Mouse (Mus musculus): ENCODE results near the gene Kl.

Kl gene

DNA sequence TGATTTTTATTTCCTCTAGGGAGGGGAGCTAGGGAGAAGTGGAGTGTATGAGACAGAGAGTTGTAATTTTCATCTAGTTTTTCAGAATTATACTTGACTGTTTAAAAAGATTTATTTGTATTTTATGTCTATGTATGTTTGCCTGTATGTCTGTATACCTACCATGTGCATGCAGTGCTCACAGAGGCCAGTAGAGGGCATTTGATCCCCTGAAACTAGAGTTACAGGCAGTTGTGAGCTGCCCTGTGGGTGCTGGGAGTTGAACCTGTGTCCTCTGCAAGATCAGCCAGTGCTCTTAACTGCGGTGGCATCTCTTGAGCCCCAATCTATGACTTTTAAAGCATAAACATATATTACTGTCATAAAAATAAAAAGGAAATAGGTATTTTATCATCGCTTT, 15.5 kb downstream of the Kl start:
- DNase-seq, result no peak

- no peak for DNase-seq
Observed at GRCm38 (mm10) chr5:150970551-150970950, 18.1 kb downstream of the Kl start.

GRCm38 (mm10) chr5:150971126-150971525, 18.7 kb downstream of the Kl start:
- no peak for DNase-seq

DNA sequence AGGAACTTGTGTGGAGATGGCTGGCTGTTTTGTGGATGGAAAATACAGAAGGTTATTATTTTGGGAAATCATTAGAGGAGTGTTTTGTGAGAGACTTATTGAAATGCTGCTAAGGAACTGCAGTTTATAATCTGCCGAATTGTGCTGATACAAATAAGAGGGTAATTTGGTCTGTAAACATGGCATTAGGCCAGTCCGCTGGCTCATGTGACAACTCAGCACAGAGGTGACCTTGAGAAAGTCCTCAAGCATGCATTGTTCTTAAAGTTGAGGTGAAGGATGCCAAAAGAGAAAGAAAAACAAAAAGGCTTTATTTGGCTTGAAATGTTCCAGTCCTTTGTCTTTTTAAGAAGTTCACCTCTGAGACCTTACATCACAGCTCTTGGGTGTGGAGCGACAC, 21.8 kb downstream of the Kl start:
- DNase-seq, result peak; percentile 70 to 76

DNA sequence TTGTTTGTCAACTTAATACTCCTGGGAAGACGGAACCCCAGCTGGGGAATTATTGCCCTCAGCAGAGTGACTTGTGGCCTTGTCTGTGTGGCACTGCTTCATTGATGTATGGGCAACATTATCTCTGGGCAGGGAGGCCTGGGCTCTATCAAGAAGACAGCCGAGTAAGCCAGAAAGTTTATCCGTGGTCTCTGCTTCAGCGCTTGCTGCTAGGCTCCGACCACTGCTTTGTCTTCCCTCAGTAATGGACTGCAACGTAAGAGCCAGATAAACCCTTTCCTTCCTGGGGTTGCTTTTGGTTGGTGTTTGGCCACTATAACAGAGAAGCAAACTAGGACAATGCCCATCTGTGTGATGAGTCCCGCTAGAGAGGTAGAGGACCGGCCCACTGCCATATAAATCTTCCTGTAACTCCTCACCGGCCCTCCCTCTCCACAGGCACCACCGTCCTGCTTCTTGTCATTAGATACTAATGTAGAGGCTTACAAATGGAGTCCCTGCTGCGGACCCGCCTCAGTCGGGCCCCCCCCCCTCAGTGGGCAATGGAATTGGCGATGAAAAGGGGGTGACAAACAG, 25.1 kb downstream of the Kl start:
- no peak for DNase-seq

DNA sequence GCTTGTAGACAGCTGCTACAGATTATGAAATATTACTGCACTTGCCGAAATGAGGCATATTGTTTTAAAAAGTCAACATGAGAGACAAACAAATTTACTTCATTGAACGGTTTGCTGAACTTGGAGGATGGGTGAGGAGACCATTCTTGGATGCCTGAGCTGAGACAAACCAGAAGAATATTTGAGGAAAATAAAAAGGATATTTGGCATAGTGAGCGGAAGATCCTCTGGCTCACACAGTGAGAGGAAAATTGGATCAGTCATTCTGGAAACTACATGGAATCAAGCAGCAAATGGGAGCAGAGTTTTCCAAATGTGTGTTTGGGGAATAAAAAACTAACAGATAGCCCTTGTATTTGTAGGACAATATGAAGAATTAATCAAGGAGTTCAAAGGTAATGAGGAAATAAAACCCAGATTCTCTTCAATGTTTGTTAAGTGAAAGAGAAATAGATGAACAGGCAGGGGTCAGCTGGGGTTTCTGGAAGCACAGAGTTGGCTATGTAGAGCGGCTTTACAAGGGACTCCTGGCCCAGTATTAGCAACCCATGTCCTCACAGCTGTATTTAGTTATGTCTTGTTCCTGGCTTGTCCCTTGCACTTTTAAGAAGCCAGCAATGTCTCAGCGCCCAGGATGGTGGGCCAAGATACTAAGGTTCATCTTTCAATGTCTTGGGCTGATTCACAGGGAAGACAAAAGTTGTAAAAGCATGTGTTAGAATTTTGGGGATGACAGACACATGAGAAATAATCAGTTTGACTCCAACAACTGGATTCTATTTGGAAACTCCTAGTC, 27.1 kb downstream of the Kl start:
- no peak for DNase-seq

DNA sequence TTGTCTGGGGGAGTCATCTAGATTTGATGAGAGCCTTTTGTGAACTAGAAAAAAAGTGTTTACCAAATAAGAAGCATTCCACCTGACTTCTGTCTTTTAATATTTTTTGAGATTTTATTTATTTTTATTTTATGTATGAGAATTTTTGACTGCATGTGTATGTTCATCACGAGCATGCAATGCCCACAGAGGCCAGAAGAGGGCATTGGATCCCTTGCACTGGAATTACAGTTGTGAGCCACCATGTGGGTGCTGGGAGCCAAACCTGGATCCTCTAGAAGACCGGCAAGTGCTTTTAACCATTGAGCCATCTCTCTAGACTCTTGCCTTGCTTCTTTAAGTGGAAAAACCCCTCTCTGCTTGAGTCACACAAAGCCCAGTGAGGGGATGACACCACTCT, 29.7 kb downstream of the Kl start:
- no peak for DNase-seq

DNA sequence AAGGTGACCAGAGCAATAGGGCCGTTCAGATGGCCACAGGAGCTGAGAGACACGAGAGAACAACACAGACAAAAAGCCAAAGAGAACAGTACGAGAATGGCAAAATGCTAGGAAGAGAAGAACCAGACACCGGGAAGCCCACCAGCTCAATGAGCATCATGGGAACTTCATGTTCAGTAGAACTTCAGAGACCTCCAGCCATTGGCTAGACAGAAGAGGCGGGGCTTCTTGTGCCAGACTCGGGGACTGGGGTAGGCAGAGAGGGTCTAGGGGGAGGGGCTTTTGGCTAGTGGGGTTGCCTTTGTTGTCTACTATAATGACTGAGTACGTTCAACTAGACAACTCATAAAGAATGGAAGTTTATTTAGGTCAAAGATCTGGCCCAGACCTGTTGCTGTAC, 41.7 kb downstream of the Kl start:
- no peak for DNase-seq

- no peak for DNase-seq
Observed at GRCm38 (mm10) chr5:150996586-150996985, 44.2 kb downstream of the Kl start.

- DNase-seq, result no peak
Observed at GRCm38 (mm10) chr5:151001111-151001510, 48.7 kb downstream of the Kl start.

DNA sequence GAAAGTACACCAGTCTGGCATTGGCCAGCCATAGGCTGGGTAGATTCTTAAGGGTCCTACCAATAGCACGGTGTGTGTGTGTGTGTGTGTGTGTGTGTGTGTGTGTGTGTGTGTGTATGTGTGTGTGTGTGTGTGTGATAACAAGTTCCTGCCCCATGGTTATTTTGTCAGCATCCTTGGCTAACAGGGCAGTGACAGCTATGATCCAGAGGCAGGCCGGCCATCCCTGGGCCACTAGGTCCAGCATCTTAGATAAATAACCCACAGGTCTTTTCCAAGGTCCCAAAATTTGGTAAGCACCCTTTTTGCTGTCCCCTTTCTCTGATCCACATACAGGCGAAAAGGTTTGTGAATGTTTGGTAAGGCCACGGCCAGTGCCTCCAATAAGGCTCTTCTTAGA, 49.6 kb downstream of the Kl start:
- no peak for DNase-seq

DNA sequence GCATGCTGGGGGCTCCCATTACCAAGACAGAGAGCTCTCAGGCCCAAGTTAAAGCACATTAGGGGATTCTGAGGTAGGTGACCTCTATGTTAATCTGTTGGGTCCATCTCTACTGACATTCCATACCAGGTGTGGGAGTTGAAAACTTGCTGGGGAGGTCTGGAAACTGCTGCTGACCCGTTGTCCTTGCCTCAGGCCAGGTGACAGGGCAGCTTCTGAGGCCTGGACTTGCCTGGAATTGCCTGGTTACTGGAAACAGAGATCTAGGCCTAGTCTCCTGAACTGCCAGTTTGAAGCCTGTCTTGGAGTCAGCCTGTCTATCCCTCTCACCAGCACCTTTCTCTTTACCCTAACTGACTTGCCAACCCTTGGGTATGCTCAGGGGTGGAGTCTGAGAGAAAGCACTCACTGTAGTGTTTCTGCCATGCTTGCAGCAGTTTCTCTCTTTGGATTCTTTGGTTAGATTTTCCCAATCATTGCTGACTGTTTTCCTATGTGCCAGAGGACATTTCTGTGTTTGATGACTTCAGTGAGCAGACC, 51.9 kb downstream of the Kl start:
- DNase-seq, result peak; percentile 30 to 38

- peak; percentile 29 to 54 for DNase-seq
Observed at GRCm38 (mm10) chr5:151018450-151018849, 66.0 kb downstream of the Kl start.

DNA sequence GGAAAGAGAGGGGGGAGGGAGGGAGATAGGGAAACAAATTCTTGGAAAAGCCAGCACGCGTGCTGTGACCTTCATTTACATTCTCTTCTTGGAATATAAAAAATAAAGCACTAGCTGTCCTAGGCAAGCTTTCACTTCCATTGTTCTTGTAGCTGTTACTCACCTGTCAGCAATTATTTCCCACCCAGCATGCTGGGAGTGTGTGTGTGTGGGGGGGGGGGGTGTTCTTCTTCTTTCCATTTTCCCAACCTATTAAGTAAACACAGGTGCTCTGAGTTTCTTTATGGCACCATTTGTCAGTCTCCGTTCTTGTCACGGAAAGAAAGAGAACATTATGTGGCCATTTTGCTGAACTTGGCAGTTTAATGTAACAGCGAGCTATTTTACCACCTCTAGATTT, 66.6 kb downstream of the Kl start:
- DNase-seq, result no peak

GRCm38 (mm10) chr5:151020031-151020820, 67.8 kb downstream of the Kl start:
- no peak for DNase-seq

DNA sequence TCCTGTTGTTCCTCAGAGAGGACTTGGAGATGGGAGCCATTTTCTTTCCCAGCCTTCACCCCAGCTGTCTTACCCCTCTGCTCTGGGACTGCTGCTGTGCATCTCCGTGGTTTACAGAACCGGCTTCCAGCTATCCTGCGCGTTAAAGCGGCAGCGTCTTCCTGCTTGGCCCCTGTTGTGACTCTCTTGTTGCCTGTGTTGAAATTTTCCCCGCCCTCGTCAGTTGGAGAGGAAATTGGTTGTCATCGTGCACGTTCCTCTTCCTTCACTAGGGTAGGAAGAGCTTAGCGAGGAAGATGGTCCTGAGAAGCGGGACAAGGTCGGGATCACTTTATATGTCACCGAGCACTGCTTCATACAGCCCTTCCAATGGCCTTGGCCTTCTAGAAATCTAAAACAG, 68.4 kb downstream of the Kl start:
- DNase-seq, result peak in 1 of 2 experiments; percentile 27

GRCm38 (mm10) chr5:151022026-151022425, 69.6 kb downstream of the Kl start:
- no peak for DNase-seq

DNA sequence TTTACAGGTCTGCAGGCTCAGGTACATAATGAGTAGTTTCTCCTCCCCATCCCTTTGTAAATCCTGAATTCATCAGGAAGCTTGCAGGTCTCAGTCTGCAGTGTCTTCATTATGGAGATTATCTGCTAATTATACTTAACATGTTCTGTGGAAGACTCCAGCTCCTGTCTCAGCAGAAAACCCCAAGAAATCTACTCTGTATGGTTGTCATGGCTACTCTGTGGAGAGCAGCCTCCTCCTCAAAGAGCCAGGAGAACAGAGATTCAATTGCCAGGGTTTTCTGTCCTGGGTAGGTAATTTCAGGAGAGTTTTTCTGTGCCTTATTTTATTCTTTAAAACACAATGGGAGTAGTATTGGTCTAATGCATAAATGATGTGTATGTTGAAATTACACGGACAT, 70.5 kb downstream of the Kl start:
- DNase-seq, result no peak

DNA sequence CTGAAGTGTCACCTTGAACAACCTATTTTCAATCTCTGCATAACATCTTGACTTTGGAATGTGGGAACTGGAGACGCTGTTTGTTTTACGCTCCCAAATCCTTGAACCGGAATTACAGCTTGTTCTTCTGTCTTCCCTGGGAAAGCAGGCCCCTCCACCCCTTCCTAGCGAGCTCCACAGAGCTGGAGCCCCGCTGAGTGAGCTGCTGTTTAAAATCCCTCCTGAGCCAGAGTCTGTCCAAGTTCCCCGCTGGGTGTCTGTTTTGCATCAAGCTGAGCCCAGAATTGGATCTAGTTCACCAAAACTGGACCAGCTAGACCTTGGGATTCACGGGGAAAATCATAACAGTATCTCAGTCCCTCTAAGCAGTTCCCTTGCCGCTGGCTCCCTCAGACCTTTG, 71.1 kb downstream of the Kl start:
- DNase-seq, result peak; percentile 5 to 36

GRCm38 (mm10) chr5:151024483-151024882, 72.1 kb downstream of the Kl start:
- DNase-seq, result peak; percentile 38 to 52

GRCm38 (mm10) chr5:151026069-151026468, 73.7 kb downstream of the Kl start:
- no peak for DNase-seq

DNA sequence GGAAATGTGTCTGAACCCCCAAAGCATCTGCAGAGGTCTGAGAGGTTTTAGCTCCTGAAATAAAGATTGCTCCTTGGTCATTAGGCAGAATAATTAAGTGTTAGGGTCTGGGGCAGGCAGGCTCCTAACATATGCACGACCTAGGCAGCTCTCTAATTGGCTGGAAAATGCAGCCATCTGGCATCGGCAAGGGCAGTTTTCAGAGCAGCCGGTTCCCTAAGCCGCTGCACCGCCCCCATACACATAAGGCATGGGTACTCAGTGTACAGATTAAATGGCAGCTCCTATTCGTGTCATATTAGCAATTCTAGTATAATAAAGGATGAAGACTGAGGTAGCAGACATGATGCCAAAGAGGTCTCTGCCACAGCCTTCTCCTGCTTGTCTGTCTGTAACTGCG, 74.8 kb downstream of the Kl start:
- no peak for DNase-seq

- DNase-seq, result no peak
Observed at GRCm38 (mm10) chr5:151028906-151029305, 76.5 kb downstream of the Kl start.
